Mouse (Mus musculus): Measurements from ENCODE around the gene Mipol1.
A peak's percentile ranks its signal among the peaks of the same experiment; 100 is the strongest.

The Mipol1 gene

GRCm38 (mm10) chr12:57515702-57516377 lies 285.6 kb downstream of the Mipol1 start:
- DNase-seq (ENCODE audit: extremely low spot score, low spot score): no peak

- DNase-seq (ENCODE audit: extremely low spot score, low spot score): no peak
Measured at GRCm38 (mm10) chr12:57528335-57528734, 298.1 kb downstream of the Mipol1 start.

GRCm38 (mm10) chr12:57530474-57530873 lies 300.2 kb downstream of the Mipol1 start:
- no peak for DNase-seq (ENCODE audit: extremely low spot score, low spot score)

GRCm38 (mm10) chr12:57534517-57534878 lies 304.3 kb downstream of the Mipol1 start:
- no peak for DNase-seq (ENCODE audit: extremely low spot score, low spot score)

GRCm38 (mm10) chr12:57534879-57535611 lies 304.8 kb downstream of the Mipol1 start:
- DNase-seq (ENCODE audit: extremely low spot score, low spot score): peak; percentile 58

- DNase-seq (ENCODE audit: extremely low spot score, low spot score): peak; percentile 58
Measured at GRCm38 (mm10) chr12:57536056-57536908, 306.1 kb downstream of the Mipol1 start.

- peak; percentile 31 for DNase-seq (ENCODE audit: extremely low spot score, low spot score)
Measured at GRCm38 (mm10) chr12:57536909-57537670, 306.9 kb downstream of the Mipol1 start.

- no peak for DNase-seq (ENCODE audit: extremely low spot score, low spot score)
Measured at GRCm38 (mm10) chr12:57537791-57538587, 307.8 kb downstream of the Mipol1 start.

- peak; percentile 80 for DNase-seq (ENCODE audit: extremely low spot score, low spot score)
Measured at GRCm38 (mm10) chr12:57538588-57539550, 308.6 kb downstream of the Mipol1 start.

GRCm38 (mm10) chr12:57539551-57539985 lies 309.3 kb downstream of the Mipol1 start:
- DNase-seq (ENCODE audit: extremely low spot score, low spot score): peak; percentile 76

GRCm38 (mm10) chr12:57541118-57541517 lies 310.9 kb downstream of the Mipol1 start:
- peak; percentile 37 for DNase-seq (ENCODE audit: extremely low spot score, low spot score)

- peak; percentile 71 for DNase-seq (ENCODE audit: extremely low spot score, low spot score)
Measured at GRCm38 (mm10) chr12:57541931-57542745, 311.9 kb downstream of the Mipol1 start.

- peak; percentile 65 for DNase-seq (ENCODE audit: extremely low spot score, low spot score)
Measured at GRCm38 (mm10) chr12:57542746-57543626, 312.8 kb downstream of the Mipol1 start.

GRCm38 (mm10) chr12:57543627-57543991 lies 313.4 kb downstream of the Mipol1 start:
- no peak for DNase-seq (ENCODE audit: extremely low spot score, low spot score)

- peak; percentile 72 for DNase-seq (ENCODE audit: extremely low spot score, low spot score)
Measured at GRCm38 (mm10) chr12:57544641-57545370, 314.6 kb downstream of the Mipol1 start.

GRCm38 (mm10) chr12:57545371-57546241 lies 315.4 kb downstream of the Mipol1 start:
- peak; percentile 73 for DNase-seq (ENCODE audit: extremely low spot score, low spot score)
